Mouse (Mus musculus): ENCODE results near the gene Nfkb1.

GRCm38 (mm10) chr3:135673041-135673440 lies 18.3 kb downstream of the Nfkb1 start:
- TF ChIP-seq CTCF (IDR thresholded peaks at IDR 0.05; ENCODE audit: insufficient read depth, low read depth, low read length) (no peak), POLR2A (IDR thresholded peaks at IDR 0.05; ENCODE audit: insufficient read depth, low read depth, low read length) (no peak)

Data from olfactory bulb, adult 2 months (tissue).